Mouse (Mus musculus) heart, embryonic 11.5 days (tissue): ENCODE measurements around the gene Ppp1r12a. TPM values are rescaled to one million over a fixed set of nuclear protein-coding genes. Genes with fewer than 3 reads are reported as not detected.

Experiments
- ATAC-seq: fragments of 200-750 bp; cut with Nextera tagmentation; replicated peaks from 2 replicates; pipeline ENCODE4 v1.8.0; 2017; ENCODE audit warnings: moderate library complexity; ENCODE audit not compliant: insufficient number of reproducible peaks, low FRiP score, low TSS enrichment
- H3K27ac ChIP-seq: fragments of 300-500 bp; sonication (generic); 2 replicates; pipeline ENCODE4 v1.5.1; 2014; ENCODE audit warnings: mild to moderate bottlenecking, low read depth, low read length
- H3K27me3 ChIP-seq: fragments of 300-500 bp; sonication (generic); 2 replicates; pipeline ENCODE4 v1.6.1; 2014; ENCODE audit warnings: mild to moderate bottlenecking, low read length, mixed read lengths; ENCODE audit not compliant: control insufficient read depth, insufficient read depth
- H3K36me3 ChIP-seq: fragments of 300-500 bp; sonication (generic); 2 replicates; pipeline ENCODE4 v1.6.1; 2014; ENCODE audit warnings: mild to moderate bottlenecking, low read length, moderate library complexity, mixed read lengths; ENCODE audit not compliant: control insufficient read depth, insufficient read depth
- H3K4me1 ChIP-seq: fragments of 300-500 bp; sonication (generic); 2 replicates; pipeline ENCODE4 v1.6.1; 2014; ENCODE audit warnings: low read length; ENCODE audit not compliant: control insufficient read depth, insufficient read depth
- H3K4me2 ChIP-seq: fragments of 300-500 bp; sonication (generic); 2 replicates; pipeline ENCODE4 v1.6.1; 2014; ENCODE audit warnings: mild to moderate bottlenecking, moderate library complexity
- H3K4me3 ChIP-seq: fragments of 300-500 bp; sonication (generic); 2 replicates; pipeline ENCODE4 v1.5.1; 2014; ENCODE audit warnings: low read depth, low read length
- H3K9ac ChIP-seq: fragments of 300-500 bp; sonication (generic); 2 replicates; pipeline ENCODE4 v1.6.1; 2014; ENCODE audit warnings: mild to moderate bottlenecking, low read depth, low read length, moderate library complexity
- H3K9me3 ChIP-seq: fragments of 300-500 bp; sonication (generic); replicated peaks from 2 replicates; pipeline ENCODE4 v1.6.1; 2016; ENCODE audit warnings: low read length; ENCODE audit not compliant: control insufficient read depth
- WGBS: fragments of 180-500 bp; shearing (Covaris S2); extraction: QIAGEN DNeasy Blood & Tissue Kit; methylation state at CpG from one replicate; pipeline ENCODE4 v1.1.7; 2014; ENCODE audit not compliant: insufficient replicate concordance; 5-methylcytosine and 5-hydroxymethylcytosine counted together
- polyA plus RNA-seq: library from polyadenylated mRNA; unstranded; fragments of >200 nt; fragmentation: Nextera tagmentation; extraction: Ambion mirVana; gene quantifications from 2 replicates; pipeline ENCODE4 v1.2.1, GENCODE M21; 2014

Gene Ppp1r12a
- polyA plus RNA-seq, 1 experiment from 2014 or later = 120 TPM

DNA sequence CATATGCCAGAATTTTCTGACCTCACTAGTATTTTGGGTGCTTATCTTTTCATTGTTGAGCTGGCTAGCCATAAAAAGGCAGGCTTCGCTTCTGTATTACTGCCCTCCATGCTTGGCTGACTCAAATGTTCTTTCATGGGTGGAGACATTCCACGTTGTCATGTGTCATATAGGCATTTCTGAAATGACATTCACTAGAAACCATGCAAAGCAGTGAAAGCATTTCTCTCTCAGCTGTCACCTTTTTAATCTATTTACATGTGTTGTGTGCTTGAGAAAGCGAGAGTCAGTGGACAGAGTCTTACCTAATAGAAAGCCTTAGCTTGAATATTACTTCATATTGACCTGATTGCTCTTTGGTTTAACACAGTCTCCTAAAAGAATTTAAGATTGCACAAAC lies 8.8 kb downstream of the Ppp1r12a start:
- Histone ChIP-seq H3K4me3 (no peak overlapping the region), H3K4me1 (peaks cover 40% of the 10 kb centered on the region), H3K9ac (no peak overlapping the region), H3K9me3 (no peaks in the 10 kb centered on the region), H3K36me3 (no peaks in the 10 kb centered on the region), H3K4me2 (no peak overlapping the region), H3K27ac (no peak overlapping the region), H3K27me3 (no peaks in the 10 kb centered on the region)
- whole genome bisulfite sequencing = 51% methylated on average over 3 of the region's 3 CpGs
- no peak for ATAC-seq

DNA sequence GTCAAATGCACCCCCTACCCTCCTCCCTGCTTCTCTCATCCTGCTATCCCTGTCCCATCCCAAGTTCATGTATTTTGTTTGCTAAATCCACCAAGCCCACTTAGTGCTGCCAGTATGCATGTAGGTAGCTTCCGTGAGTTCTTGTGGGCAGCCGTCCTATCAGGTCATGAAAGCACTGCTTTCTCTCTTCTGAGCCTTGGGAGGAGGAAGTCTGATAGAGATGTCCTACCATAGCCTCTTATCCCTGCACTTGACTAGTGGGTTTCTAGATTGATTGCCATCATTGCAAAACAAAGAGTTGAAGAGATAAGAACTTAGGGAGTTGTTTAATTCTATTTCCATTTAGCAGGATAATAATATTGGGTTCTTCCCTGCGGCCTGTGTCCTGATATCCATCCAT lies 9.6 kb downstream of the Ppp1r12a start:
- Histone ChIP-seq H3K9me3 (no peaks in the 10 kb centered on the region), H3K4me2 (peak overlapping the region; percentile 29; the same call in 1 of the 2 replicates), H3K36me3 (no peaks in the 10 kb centered on the region), H3K4me1 (peaks cover 37% of the 10 kb centered on the region), H3K9ac (no peak overlapping the region), H3K4me3 (no peak overlapping the region), H3K27ac (peak overlapping the region; percentile 3; the same call in 1 of the 2 replicates), H3K27me3 (no peaks in the 10 kb centered on the region)
- WGBS = 43% methylated on average over 3 of the region's 3 CpGs
- ATAC-seq = no peak

DNA sequence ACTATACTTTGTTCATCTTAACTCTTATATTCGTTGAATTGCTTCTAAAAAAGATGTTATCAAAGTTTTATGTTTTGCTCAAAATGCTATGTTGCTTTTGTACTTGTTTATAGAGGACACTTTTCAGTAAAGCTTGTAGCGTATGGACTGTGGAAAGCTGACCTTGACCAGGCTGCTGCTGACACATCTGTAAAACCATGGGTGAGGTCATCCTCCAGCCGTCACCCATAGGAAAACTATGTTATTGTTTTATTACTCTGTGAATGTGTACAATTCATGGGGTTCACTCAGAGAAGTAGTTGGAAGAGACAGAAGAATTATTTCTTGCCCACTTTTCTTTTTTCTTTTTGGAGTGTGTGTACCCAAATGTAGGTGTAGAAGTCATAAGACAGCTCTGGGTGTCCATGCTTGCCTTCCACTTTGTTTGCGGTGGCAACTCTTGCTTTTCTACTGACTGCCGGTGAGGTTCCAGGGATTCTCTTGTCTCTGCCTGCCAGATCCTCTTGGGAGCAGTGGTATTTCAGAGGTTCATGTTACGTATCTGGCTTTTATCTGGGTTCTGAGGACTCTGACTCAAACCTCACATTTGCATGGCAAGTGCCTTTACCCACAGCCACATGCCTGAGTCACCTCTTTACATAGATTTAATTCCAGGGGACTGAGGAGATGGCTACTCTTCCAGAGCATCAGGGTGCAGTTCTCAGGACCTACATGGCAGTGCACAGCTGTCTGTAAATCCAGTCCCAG lies 11.0 kb downstream of the Ppp1r12a start:
- H3K27ac ChIP-seq = peak overlapping the region; percentile 78
- ATAC-seq = peak; percentile 59
- no peaks in the 10 kb centered on the region for H3K36me3 ChIP-seq
- H3K4me2 ChIP-seq = peak overlapping the region; percentile 29; the same call in 1 of the 2 replicates
- peaks cover 35% of the 10 kb centered on the region for H3K4me1 ChIP-seq
- peak overlapping the region; percentile 49; the same call in 1 of the 2 replicates for H3K9ac ChIP-seq
- H3K9me3 ChIP-seq = no peaks in the 10 kb centered on the region
- WGBS = 34% methylated on average over 6 of the region's 6 CpGs
- H3K27me3 ChIP-seq = no peaks in the 10 kb centered on the region
- no peak overlapping the region for H3K4me3 ChIP-seq

DNA sequence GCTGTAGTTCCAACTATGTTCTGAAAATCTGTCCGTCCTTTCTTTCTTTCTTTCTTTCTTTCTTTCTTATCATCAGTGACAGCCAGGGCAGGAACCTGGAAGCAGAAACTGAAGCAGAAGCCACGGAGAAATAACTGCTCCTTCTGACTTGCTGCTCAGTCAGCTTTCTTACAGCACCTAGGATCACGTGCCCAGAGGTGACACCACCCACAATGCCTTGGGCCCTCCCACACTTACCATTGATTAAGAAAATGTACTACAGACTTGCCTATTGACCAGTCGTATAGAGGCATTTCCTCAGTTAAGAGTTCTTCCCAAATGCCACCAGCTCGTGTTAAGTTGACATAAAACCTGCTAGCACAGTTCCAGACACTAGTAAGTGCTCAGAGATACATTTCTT lies 12.1 kb downstream of the Ppp1r12a start:
- Histone ChIP-seq H3K36me3 (no peaks in the 10 kb centered on the region), H3K4me3 (no peak overlapping the region), H3K9ac (no peak overlapping the region), H3K27me3 (no peaks in the 10 kb centered on the region), H3K9me3 (no peaks in the 10 kb centered on the region), H3K4me2 (no peak overlapping the region), H3K4me1 (peaks cover 39% of the 10 kb centered on the region), H3K27ac (peak overlapping the region; percentile 15; the same call in 1 of the 2 replicates)
- no peak for ATAC-seq
- WGBS = 53% methylated on average over 5 of the region's 5 CpGs

DNA sequence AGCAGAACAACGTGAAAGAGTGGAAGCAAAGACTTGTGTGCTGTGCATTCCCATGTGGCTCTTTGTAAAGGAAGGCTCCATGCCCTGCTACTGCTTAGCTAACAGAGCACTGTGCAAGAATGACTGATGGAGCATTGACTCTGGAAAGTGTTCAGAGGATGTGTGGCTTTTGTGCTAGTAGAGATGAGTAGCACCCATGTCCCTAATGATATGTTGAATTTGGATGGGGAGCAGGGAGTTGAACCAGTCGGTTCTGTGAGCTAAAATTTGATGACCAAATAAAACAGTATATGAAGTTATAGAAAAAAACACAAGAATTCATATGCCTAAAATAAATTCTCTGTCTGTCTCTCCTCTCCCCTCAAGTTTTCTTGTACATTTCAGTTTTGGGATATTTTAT lies 13.9 kb downstream of the Ppp1r12a start:
- ATAC-seq = no peak
- H3K4me3 ChIP-seq = no peak overlapping the region

DNA sequence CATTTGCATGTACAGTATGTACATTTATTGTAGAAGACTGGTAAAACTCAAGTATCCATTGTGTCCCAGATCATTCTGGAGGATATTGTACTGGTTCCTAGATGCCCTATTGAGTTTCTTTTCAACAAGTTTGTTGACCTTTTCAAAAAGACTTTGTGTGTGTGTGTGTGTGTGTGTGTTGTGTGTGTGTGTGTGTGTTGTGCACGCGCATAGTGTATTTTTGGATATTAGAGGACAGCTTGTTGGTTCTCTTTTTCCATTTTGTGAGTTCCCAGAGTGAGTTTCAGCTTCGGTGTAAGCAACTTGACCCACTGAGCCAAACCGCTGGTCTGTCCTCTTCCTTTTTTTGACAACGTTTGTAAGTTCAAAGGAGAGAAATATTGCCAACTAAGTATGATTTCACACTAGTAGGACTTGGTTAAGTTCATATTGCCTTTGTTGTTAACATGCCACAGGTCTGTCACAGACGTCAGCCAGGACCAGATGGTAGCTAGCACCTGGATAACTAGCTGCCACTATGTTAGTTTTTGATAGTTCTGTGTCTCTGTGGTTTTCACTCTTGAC lies 16.4 kb downstream of the Ppp1r12a start:
- Histone ChIP-seq H3K27me3 (no peaks in the 10 kb centered on the region), H3K36me3 (no peaks in the 10 kb centered on the region), H3K9me3 (no peaks in the 10 kb centered on the region), H3K9ac (no peak overlapping the region), H3K4me1 (peaks cover 32% of the 10 kb centered on the region), H3K4me2 (no peak overlapping the region), H3K4me3 (no peak overlapping the region), H3K27ac (no peak overlapping the region)
- no peak for ATAC-seq
- WGBS = 81% methylated on average over 6 of the region's 6 CpGs

More for the DNA sequence above, 13.9 kb downstream of the Ppp1r12a start:
- WGBS = 66% methylated on average over 2 of the region's 2 CpGs
- no peaks in the 10 kb centered on the region for H3K36me3 ChIP-seq
- no peaks in the 10 kb centered on the region for H3K9me3 ChIP-seq
- H3K9ac ChIP-seq = no peak overlapping the region
- no peak overlapping the region for H3K4me2 ChIP-seq
- no peak overlapping the region for H3K27ac ChIP-seq
- peaks cover 48% of the 10 kb centered on the region for H3K4me1 ChIP-seq
- H3K27me3 ChIP-seq = no peaks in the 10 kb centered on the region

DNA sequence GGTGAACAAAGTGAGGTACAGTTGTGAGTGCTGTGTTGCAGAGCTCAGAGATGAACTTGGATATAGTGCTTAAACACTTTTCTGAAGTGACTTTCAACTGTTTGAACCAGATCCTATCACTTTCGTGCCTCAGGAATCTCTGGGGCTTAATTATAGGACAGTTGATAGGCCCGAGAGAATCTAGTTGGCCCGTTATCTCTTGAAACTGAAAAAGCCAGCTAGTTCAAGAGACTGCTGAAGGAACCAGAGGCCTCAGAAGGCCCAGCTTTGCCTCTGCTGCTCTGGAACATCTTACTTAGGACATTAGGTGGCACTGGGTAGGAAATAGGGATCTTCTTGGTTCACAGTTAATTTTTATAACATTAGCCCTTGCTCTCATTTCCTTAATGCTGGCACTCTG lies 17.4 kb downstream of the Ppp1r12a start:
- no peak overlapping the region for H3K9ac ChIP-seq
- H3K4me1 ChIP-seq = peaks cover 25% of the 10 kb centered on the region
- 15% methylated on average over 3 of the region's 3 CpGs for WGBS
- no peaks in the 10 kb centered on the region for H3K36me3 ChIP-seq
- no peaks in the 10 kb centered on the region for H3K27me3 ChIP-seq
- H3K4me3 ChIP-seq = no peak overlapping the region
- no peak for ATAC-seq
- H3K9me3 ChIP-seq = no peaks in the 10 kb centered on the region
- peak overlapping the region; percentile 17; the same call in 1 of the 2 replicates for H3K4me2 ChIP-seq
- peak overlapping the region; percentile 67 for H3K27ac ChIP-seq

DNA sequence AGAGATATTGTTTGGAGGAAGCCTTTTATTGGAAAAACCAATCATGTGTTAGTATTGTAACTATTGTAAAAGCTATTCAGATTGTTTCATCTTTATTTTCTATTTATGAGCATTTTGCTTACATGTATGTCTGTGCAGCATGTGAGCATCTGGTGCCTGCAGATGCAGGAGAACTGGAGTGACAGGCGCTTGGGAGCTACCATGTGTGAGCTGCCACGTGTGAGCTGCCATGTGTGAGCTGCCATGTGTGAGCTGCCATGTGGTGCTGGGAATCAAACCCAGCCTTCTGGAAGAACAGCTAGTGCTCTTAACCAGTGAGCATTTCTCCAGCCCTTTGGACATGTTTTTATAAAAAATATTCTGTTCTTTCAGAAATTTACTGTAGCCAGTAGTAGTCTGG lies 18.3 kb downstream of the Ppp1r12a start:
- ATAC-seq = no peak
- no peak overlapping the region for H3K4me3 ChIP-seq
- no peaks in the 10 kb centered on the region for H3K36me3 ChIP-seq
- no peaks in the 10 kb centered on the region for H3K27me3 ChIP-seq
- 81% methylated on average over 2 of the region's 2 CpGs for WGBS
- H3K27ac ChIP-seq = no peak overlapping the region
- H3K9me3 ChIP-seq = no peaks in the 10 kb centered on the region
- H3K4me1 ChIP-seq = peaks cover 23% of the 10 kb centered on the region
- no peak overlapping the region for H3K4me2 ChIP-seq
- H3K9ac ChIP-seq = no peak overlapping the region

DNA sequence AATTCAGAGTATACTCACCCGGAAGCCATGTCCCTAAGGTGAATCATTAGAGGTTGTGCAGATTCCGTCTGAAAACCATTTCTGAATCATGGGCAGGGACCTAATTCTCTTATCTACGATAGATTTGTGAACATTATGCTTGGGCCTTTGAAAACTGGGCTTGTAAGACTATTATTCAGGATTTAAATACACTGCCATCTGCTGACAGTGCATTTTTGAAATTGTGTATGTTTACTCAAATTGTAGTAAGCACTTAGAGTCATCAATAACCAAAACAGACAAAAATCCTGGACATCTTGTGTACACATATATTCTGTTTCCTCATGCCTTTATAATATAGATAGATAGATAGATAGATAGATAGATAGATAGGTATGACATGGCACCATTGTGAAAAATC lies 19.9 kb downstream of the Ppp1r12a start:
- H3K4me3 ChIP-seq = no peak overlapping the region
- no peaks in the 10 kb centered on the region for H3K27me3 ChIP-seq
- H3K27ac ChIP-seq = no peak overlapping the region
- H3K36me3 ChIP-seq = no peaks in the 10 kb centered on the region
- no peak for ATAC-seq
- H3K4me2 ChIP-seq = no peak overlapping the region
- WGBS = 82% methylated on average over 3 of the region's 3 CpGs
- H3K4me1 ChIP-seq = peaks cover 28% of the 10 kb centered on the region
- H3K9me3 ChIP-seq = no peaks in the 10 kb centered on the region
- H3K9ac ChIP-seq = no peak overlapping the region
